Comparison of ENCODE assay signal across 9 mouse cellular contexts in the genomic region with DNA sequence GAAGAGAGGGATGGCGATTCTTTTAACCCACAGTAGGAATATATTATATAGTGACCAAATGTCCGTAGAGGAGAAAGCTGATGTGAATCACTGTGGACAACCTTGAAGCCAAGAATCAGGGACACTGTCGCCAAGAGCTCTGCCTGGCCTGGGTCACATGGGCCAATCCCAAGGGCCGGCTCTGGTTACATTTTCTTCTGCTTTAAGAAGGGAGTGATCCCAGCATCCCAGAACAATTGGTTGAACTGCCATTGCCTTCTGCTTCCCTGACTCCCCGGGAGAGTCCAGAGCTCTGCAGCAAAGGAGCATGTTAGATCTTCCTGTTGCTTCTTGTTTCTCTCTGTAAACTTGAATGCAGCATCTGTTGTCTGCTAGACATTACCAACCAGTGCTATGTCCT.
DNase-seq lines count a peak whose midpoint lies in the region; ATAC-seq and TF ChIP-seq lines count a peak whose summit lies in the region.
"Had no signal": no experiment of that assay in that cellular context is flagged by ENCODE, and none has a peak within 500 bp of the region (broad histone marks: within the 10 kb centered on the region; RNA-seq: fewer than 3 reads in every experiment).

No protein-coding gene starts in this region.

- no peak for TF ChIP-seq CTCF in cerebellum, adult 2 months (IDR thresholded peaks at IDR 0.05; ENCODE audit: borderline replicate concordance, insufficient read depth, low read depth, low read length)

- no peak for TF ChIP-seq POLR2A in cerebellum, adult 2 months (IDR thresholded peaks at IDR 0.05; ENCODE audit: borderline replicate concordance, insufficient read depth, low read length)

- WGBS in hindbrain, embryonic 11.5 days, result 61% methylated on average over 5 of the region's 5 CpGs
- WGBS in hindbrain, embryonic 12.5 days, result 58% methylated on average over 5 of the region's 5 CpGs
- 29% methylated on average over 5 of the region's 5 CpGs for WGBS in cerebellum, adult 2 months
- 67% methylated on average over 5 of the region's 5 CpGs for WGBS in limb, embryonic 10.5 days

- H3K9ac ChIP-seq in hindbrain, embryonic 11.5 days (ENCODE audit: low read depth, low read length), result no peak overlapping the region
- H3K9ac ChIP-seq in hindbrain, embryonic 12.5 days, result no peak overlapping the region

- no peaks in the 10 kb centered on the region for H3K27me3 ChIP-seq in hindbrain, embryonic 11.5 days (ENCODE audit: control insufficient read depth, insufficient read depth, low read length)
- no peaks in the 10 kb centered on the region for H3K27me3 ChIP-seq in hindbrain, embryonic 12.5 days
- no peaks in the 10 kb centered on the region for H3K27me3 ChIP-seq in cerebellum, adult 2 months (ENCODE audit: control insufficient read depth, insufficient read depth, low read length)
- 0 out of 2 replicates have a peak, but pooled peaks cover 2% of the 10 kb centered on the region for H3K27me3 ChIP-seq in limb, embryonic 10.5 days (ENCODE audit: low read depth, poor library complexity, severe bottlenecking)

- no peaks in the 10 kb centered on the region for H3K36me3 ChIP-seq in hindbrain, embryonic 11.5 days (ENCODE audit: control insufficient read depth, insufficient read depth, low read length)
- no peaks in the 10 kb centered on the region for H3K36me3 ChIP-seq in hindbrain, embryonic 12.5 days
- H3K36me3 ChIP-seq in limb, embryonic 10.5 days, result no peaks in the 10 kb centered on the region

- 0 out of 2 replicates have a peak, but pooled peaks cover 2% of the 10 kb centered on the region for H3K4me1 ChIP-seq in hindbrain, embryonic 11.5 days (replicated peaks; ENCODE audit: control insufficient read depth, insufficient read depth, low read length)
- H3K4me1 ChIP-seq in hindbrain, embryonic 12.5 days, result peaks cover 20% of the 10 kb centered on the region
- peaks cover 17% of the 10 kb centered on the region for H3K4me1 ChIP-seq in cerebellum, adult 2 months (ENCODE audit: control insufficient read depth, insufficient read depth, low read length)
- H3K4me1 ChIP-seq in limb, embryonic 10.5 days, result peaks cover 20% of the 10 kb centered on the region

- ATAC-seq in hindbrain, embryonic 11.5 days (ENCODE audit: low FRiP score), result no peak
- ATAC-seq in hindbrain, embryonic 12.5 days (ENCODE audit: low FRiP score), result no peak

- DNase-seq in hindbrain, embryonic 11.5 days (ENCODE audit: low spot score), result peak; percentile 14
- peak; percentile 48 to 59 for DNase-seq in cerebellum, adult 2 months
- peak; percentile 66 for DNase-seq in gastrocnemius, postnatal 14 days
- no peak for DNase-seq in limb, embryonic 10.5 days (ENCODE audit: low spot score)
- DNase-seq in layer of hippocampus, postnatal 14 days (ENCODE audit: low spot score in 2 of 2), result no peak
- DNase-seq in right cerebral cortex, adult 18-20 months, result no peak
- DNase-seq in frontal cortex, postnatal 14 days (ENCODE audit: low spot score in 2 of 2), result no peak
- DNase-seq: kidney, adult 9 months had no signal

- H3K27ac ChIP-seq in hindbrain, embryonic 11.5 days (ENCODE audit: low read depth, low read length), result no peak overlapping the region
- no peak overlapping the region for H3K27ac ChIP-seq in hindbrain, embryonic 12.5 days
- H3K27ac ChIP-seq in cerebellum, adult 2 months (ENCODE audit: insufficient read depth, low read length), result peak overlapping the region; percentile 78; the same call in 1 of the 2 replicates
- peak overlapping the region; percentile 11; the same call in 1 of the 2 replicates for H3K27ac ChIP-seq in limb, embryonic 10.5 days

- intact Hi-C loops in gastrocnemius, postnatal 14 days (cut with DNase I; ENCODE audit: low total_unique reads), result no loop called here

- H3K4me2 ChIP-seq in hindbrain, embryonic 11.5 days (replicated peaks; ENCODE audit: low read depth, low read length), result no peak overlapping the region
- H3K4me2 ChIP-seq in hindbrain, embryonic 12.5 days (replicated peaks), result no peak overlapping the region

- H3K4me3 ChIP-seq in hindbrain, embryonic 11.5 days (ENCODE audit: low read depth, low read length), result no peak overlapping the region
- no peak overlapping the region for H3K4me3 ChIP-seq in hindbrain, embryonic 12.5 days
- no peak overlapping the region for H3K4me3 ChIP-seq in cerebellum, adult 2 months (replicated peaks; ENCODE audit: insufficient read depth, low read depth, low read length)
- no peak overlapping the region for H3K4me3 ChIP-seq in limb, embryonic 10.5 days

- H3K9me3 ChIP-seq in hindbrain, embryonic 11.5 days (ENCODE audit: control insufficient read depth, low read length), result no peaks in the 10 kb centered on the region
- no peaks in the 10 kb centered on the region for H3K9me3 ChIP-seq in hindbrain, embryonic 12.5 days (replicated peaks)
- no peaks in the 10 kb centered on the region for H3K9me3 ChIP-seq in limb, embryonic 10.5 days (replicated peaks)

Comparison
In these comparisons a context has a peak if more than half of its experiments do, and no peak if none do; other contexts are left out.
1. DNase-seq: peak in hindbrain, embryonic 11.5 days (single experiment), cerebellum, adult 2 months (2 of 2) and gastrocnemius, postnatal 14 days (single experiment); none in limb, embryonic 10.5 days (single experiment), layer of hippocampus, postnatal 14 days (0 of 2), right cerebral cortex, adult 18-20 months (single experiment) and frontal cortex, postnatal 14 days (0 of 2).
2. H3K27ac ChIP-seq: peak in cerebellum, adult 2 months (single experiment) and limb, embryonic 10.5 days (single experiment); none in hindbrain, embryonic 11.5 days (single experiment) and hindbrain, embryonic 12.5 days (single experiment).